Mouse (Mus musculus) kidney, adult 2 months (tissue): ENCODE measurements at regions not wholly inside any gene's neighbourhood (a gene's known extent, or its start where the extent isn't known, plus 50 kb on each side); places are given as distances from the start of the nearest gene placed in this dataset.

Experiments
- DNase-seq: peaks from one replicate; pipeline ENCODE4 v3.0.0; 2021
- H3K27ac ChIP-seq: fragments of 200-500 bp; 2 replicates; pipeline ENCODE4 v1.5.1; 2012; ENCODE audit warnings: low read depth, low read length, control low read depth, inconsistent platforms; ENCODE audit not compliant: insufficient read depth
- H3K27me3 ChIP-seq: fragments of 200-500 bp; replicated peaks from 2 replicates; pipeline ENCODE4 v1.6.1; 2012; ENCODE audit warnings: mild to moderate bottlenecking, moderate library complexity, low read length, inconsistent platforms; ENCODE audit not compliant: control insufficient read depth, insufficient read depth
- H3K36me3 ChIP-seq: fragments of 200-500 bp; 2 replicates; pipeline ENCODE4 v1.6.1; 2012; ENCODE audit warnings: mild to moderate bottlenecking, moderate library complexity, low read length, inconsistent platforms; ENCODE audit not compliant: control insufficient read depth, insufficient read depth
- H3K4me1 ChIP-seq: fragments of 200-500 bp; 2 replicates; pipeline ENCODE4 v1.6.1; 2011; ENCODE audit warnings: low read length; ENCODE audit not compliant: control insufficient read depth, insufficient read depth
- H3K4me3 ChIP-seq: fragments of 200-500 bp; 2 replicates; pipeline ENCODE4 v1.5.1; 2011; ENCODE audit warnings: mild to moderate bottlenecking, low read depth, low read length, control low read depth; ENCODE audit not compliant: insufficient read depth
- CTCF ChIP-seq: fragments of 200-500 bp; conservative IDR thresholded peaks from 2 replicates; pipeline ENCODE4 v1.5.1; 2011; ENCODE audit warnings: low read depth, mild to moderate bottlenecking, control low read depth, low read length, moderate library complexity, mixed read lengths; ENCODE audit not compliant: insufficient read depth, insufficient read length
- POLR2A ChIP-seq: fragments of 200-500 bp; IDR thresholded peaks from one replicate; pipeline ENCODE4 v1.6.1; 2011; ENCODE audit warnings: low read depth, low read length, control low read depth
- WGBS: fragments of 180-500 bp; shearing (Covaris S2); methylation state at CpG from one replicate; pipeline ENCODE4 v1.1.7; 2018; 5-methylcytosine and 5-hydroxymethylcytosine counted together

DNA sequence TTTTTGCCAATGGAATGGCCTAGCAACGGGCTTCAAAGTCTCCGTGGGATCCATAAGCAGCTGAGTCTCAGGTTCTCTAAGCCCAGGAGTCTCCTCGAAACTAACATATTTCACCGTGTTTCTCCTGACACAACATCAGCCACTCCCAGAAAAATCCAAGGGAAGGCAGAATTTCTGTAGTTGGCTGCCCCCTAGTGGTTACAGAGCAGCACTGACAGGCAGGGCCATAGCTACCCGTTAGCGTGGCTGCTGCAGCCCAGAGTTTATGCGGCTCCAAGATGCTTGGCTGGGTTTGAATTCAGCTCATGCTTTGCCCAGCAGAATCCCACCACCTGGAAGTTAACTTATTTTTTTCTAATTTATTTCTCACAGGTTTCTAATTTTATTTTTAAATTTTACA lies 140.9 kb upstream of the Tmem164 start:
- TF ChIP-seq CTCF (peak; percentile 78), POLR2A (no peak)
- DNase-seq = peak; percentile 54
- no peaks in the 10 kb centered on the region for H3K36me3 ChIP-seq
- no peaks in the 10 kb centered on the region for H3K27me3 ChIP-seq
- no peak overlapping the region for H3K4me3 ChIP-seq
- H3K4me1 ChIP-seq = no peaks in the 10 kb centered on the region
- H3K27ac ChIP-seq = no peak overlapping the region
- WGBS = 0% methylated on average over 7 of the region's 7 CpGs

DNA sequence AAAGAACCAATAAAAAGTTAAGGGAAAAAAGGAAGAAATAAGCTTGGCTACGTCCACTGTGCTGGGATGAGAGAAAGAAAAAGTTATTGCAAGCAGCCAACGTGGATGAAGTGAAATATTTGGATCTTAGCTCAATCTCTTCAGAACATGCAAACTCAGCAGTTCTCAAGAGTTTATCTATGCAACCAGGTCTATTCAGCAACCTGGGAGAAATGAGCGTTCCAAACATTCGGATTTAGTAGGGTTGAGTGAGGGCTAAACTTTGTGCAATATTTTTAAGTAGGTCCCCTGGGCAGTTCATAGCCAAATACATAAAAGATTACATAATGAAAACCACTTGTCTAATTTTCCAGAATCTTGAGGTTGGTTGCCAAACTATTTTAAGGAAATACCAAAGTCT lies 129.0 kb upstream of the Tmem164 start:
- Histone ChIP-seq H3K4me3 (no peak overlapping the region), H3K27ac (no peak overlapping the region), H3K36me3 (no peaks in the 10 kb centered on the region), H3K27me3 (no peaks in the 10 kb centered on the region), H3K4me1 (no peaks in the 10 kb centered on the region)
- WGBS = 73% methylated on average over 4 of the region's 4 CpGs
- DNase-seq = no peak
- TF ChIP-seq POLR2A (no peak), CTCF (no peak)

DNA sequence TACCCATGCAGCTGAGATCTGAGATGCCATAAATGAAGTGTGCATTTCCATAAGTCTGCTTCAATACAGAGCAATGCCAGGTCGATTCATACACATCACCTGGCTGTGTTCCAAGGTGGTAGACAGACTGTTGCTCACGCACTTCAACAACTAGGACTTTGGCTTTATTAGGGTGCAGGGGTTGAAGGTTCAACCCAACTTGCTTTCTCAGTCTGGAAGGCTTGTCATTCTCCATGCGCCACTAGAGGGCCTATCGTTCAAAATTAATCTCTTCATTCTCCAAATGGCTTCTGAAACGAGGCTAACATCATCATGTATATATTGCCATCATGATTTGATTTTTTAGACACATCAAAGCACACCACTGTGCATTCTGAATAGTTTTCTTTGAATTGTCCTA lies 127.0 kb upstream of the Tmem164 start:
- 4% methylated on average over 5 of the region's 5 CpGs for whole genome bisulfite sequencing
- DNase-seq = peak; percentile 38
- TF ChIP-seq CTCF = peak; percentile 42
- TF ChIP-seq POLR2A = no peak

DNA sequence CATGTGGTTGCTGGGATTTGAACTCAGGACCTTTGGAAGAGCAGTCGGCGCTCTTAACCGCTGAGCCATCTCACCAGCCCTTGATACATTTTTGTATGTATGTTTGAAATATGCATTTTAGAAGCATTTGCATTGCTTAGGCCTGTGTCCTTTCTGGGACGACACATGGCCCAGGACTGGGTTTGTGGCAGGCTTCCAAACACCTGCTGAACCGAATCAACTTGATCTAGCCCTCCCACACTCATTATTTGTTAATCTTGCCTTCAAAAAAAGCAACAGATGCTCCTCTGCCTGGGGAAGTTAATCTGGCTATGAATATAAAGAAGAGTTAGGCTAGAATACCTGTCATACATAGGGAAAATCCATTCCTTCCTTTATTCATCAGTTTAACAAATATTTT lies 123.7 kb upstream of the Tmem164 start:
- H3K36me3 ChIP-seq = no peaks in the 10 kb centered on the region
- H3K27me3 ChIP-seq = no peaks in the 10 kb centered on the region
- 69% methylated on average over 5 of the region's 5 CpGs for WGBS
- no peak for DNase-seq
- no peak for TF ChIP-seq CTCF
- TF ChIP-seq POLR2A = no peak
- no peak overlapping the region for H3K4me3 ChIP-seq
- no peaks in the 10 kb centered on the region for H3K4me1 ChIP-seq
- no peak overlapping the region for H3K27ac ChIP-seq

More for the DNA sequence above, 127.0 kb upstream of the Tmem164 start:
- H3K27ac ChIP-seq = no peak overlapping the region
- H3K4me3 ChIP-seq = no peak overlapping the region
- H3K36me3 ChIP-seq = no peaks in the 10 kb centered on the region
- H3K4me1 ChIP-seq = no peaks in the 10 kb centered on the region
- H3K27me3 ChIP-seq = no peaks in the 10 kb centered on the region

DNA sequence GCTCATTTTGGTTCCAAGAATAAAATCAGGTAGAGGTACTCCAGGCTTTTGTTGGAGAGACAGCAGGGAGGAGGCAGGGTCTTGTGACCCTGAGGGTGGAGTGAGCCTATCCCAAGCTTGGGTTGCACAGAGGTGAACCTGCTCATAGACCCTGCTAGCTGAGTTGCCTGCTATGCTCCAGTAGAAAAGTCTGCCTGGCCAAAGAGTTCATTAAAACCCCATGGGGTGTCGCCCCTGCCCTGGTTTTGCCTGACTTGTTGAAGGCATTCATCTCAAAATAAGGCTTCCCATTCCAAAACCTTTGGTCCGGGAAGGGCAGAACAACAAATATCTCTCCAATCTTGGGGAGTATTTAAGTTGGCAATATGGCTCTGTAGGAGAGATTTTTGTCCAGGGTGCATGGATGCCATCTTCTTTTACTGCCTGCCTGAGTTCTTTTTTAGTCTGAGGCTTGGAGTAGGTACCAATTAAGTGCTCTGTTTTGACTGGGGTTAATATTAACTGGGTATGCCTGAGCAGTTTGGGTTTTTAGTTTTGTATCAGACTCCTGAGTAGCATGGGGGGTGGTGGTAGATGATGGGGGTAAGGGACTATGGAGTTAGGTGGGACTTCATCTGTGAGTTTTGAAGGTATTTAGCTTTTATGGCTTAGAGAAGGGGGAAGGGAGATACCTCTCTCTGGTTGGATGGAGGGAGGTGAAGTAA lies 120.8 kb upstream of the Tmem164 start:
- 28% methylated on average over 2 of the region's 2 CpGs for WGBS
- Histone ChIP-seq H3K36me3 (no peaks in the 10 kb centered on the region), H3K4me3 (no peak overlapping the region), H3K4me1 (no peaks in the 10 kb centered on the region), H3K27ac (no peak overlapping the region), H3K27me3 (no peaks in the 10 kb centered on the region)
- TF ChIP-seq POLR2A = no peak
- TF ChIP-seq CTCF = no peak; the same call in 1 of the 2 replicates
- peak; percentile 22 for DNase-seq

DNA sequence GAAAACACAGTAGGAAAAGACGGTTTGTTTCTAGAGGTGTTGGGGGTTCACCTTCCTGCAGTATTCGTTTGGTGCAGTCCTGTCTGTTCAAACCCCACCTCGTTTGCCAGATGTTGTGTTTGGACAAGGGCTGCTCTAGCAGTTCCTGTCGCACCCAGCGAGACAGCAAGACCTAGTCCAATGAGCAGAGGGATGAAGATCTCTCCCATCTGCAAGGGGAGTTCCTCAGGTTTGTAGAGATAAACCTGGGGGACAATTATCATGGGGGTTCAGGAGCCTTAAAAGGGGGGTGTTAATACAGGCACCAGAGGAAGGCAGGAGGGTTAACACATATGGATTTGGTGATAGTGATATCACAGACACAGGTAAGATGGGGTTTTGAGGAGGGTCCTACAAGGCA lies 119.4 kb upstream of the Tmem164 start:
- H3K36me3 ChIP-seq = no peaks in the 10 kb centered on the region
- no peak for DNase-seq
- no peak overlapping the region for H3K4me3 ChIP-seq
- WGBS = 78% methylated on average over 5 of the region's 5 CpGs
- no peaks in the 10 kb centered on the region for H3K4me1 ChIP-seq
- no peak overlapping the region for H3K27ac ChIP-seq
- H3K27me3 ChIP-seq = no peaks in the 10 kb centered on the region
- TF ChIP-seq POLR2A (no peak), CTCF (no peak)

DNA sequence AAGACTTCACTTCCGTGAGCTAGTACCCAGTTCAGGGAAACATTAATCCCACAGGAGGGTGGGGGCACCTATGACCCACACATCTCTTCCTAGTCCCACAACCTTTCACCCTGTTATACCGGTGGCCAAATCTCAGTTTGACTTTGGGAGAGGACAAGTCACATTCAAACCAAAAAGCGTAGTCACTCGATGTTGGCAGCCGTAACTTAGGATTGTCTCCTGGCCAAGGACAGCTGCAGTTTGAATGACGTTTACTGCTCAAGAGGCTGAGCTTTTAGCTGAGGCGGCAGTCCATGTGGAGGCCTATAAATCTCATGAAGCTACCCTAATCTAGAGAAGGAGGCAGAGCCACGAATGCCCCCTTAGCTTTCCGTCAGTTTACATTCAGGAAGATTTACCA lies 117.0 kb upstream of the Tmem164 start:
- DNase-seq = peak; percentile 2
- no peak overlapping the region for H3K27ac ChIP-seq
- TF ChIP-seq CTCF (no peak), POLR2A (no peak)

More for the DNA sequence above, 117.0 kb upstream of the Tmem164 start:
- no peaks in the 10 kb centered on the region for H3K27me3 ChIP-seq
- 59% methylated on average over 9 of the region's 9 CpGs for WGBS
- H3K4me1 ChIP-seq = no peaks in the 10 kb centered on the region
- no peaks in the 10 kb centered on the region for H3K36me3 ChIP-seq
- H3K4me3 ChIP-seq = no peak overlapping the region
